Mouse (Mus musculus) cerebellum, adult 2 months (tissue): ENCODE measurements around the gene Gucy2e.

Source experiments
- CTCF ChIP-seq: fragments of 200-500 bp; IDR thresholded peaks from 2 replicates; pipeline ENCODE4 v1.5.1; 2011; ENCODE audit warnings: low read depth, mild to moderate bottlenecking, control low read depth, low read length, moderate library complexity, borderline replicate concordance; ENCODE audit not compliant: insufficient read depth
- POLR2A ChIP-seq: fragments of 200-500 bp; IDR thresholded peaks from 2 replicates; pipeline ENCODE4 v1.6.1; 2011; ENCODE audit warnings: low read length, control low read depth, borderline replicate concordance; ENCODE audit not compliant: insufficient read depth

DNA sequence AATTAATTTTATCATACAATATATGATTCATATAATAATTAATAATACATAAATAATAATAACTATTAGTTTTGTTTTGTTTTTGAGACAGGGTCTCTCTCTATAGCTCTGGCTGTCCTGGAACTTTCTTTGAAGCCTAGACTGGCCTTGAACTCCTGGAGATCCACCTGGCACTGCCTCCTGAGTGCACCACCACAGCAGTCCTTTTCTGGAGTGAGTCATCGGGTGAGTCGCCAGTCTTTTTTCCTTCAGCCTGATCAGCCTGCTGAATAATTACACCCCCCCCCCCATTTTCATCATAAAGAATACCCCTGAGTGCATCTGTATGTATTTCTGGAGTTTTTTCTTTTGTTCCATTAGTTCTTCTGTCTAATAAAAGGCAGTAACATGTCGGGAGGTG is 12.3 kb upstream of the Gucy2e start:
- no peak for TF ChIP-seq CTCF
- no peak for TF ChIP-seq POLR2A
